Mouse (Mus musculus) frontal cortex, postnatal 10 days (tissue): ENCODE results near the gene Armh3.

Source experiments
- DNase-seq, 2 experiments: peaks; one replicate each; pipeline ENCODE4 v3.0.0; 2022; ENCODE audit warnings: low spot score in 2 of 2, mixed read lengths in 1 of 2

Armh3 gene

GRCm38 (mm10) chr19:45911236-45912025, 86.9 kb downstream of the Armh3 start:
- DNase-seq: no peak

GRCm38 (mm10) chr19:45908246-45908645, 90.0 kb downstream of the Armh3 start:
- no peak for DNase-seq

DNA sequence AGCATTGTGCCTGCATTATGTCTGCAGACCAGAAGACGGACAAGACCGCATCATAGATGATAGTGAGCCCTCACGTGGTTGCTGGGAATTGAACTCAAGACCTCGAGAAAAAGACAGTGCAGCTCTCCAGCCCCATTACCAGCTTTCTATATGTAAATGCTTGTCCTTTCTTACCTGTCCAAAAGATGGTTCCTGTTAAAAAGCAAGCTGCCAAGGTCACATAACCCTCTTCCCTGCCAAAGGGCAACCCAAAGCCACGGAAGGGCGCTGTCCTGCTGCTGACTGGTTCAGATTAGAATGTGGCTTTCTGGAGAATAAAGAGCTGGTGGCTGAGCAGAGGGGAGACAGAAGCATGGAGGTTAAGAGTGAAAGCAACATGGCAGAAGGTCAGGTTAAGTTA, 90.9 kb downstream of the Armh3 start:
- no peak for DNase-seq

GRCm38 (mm10) chr19:45903861-45904260, 94.4 kb downstream of the Armh3 start:
- DNase-seq: no peak

DNA sequence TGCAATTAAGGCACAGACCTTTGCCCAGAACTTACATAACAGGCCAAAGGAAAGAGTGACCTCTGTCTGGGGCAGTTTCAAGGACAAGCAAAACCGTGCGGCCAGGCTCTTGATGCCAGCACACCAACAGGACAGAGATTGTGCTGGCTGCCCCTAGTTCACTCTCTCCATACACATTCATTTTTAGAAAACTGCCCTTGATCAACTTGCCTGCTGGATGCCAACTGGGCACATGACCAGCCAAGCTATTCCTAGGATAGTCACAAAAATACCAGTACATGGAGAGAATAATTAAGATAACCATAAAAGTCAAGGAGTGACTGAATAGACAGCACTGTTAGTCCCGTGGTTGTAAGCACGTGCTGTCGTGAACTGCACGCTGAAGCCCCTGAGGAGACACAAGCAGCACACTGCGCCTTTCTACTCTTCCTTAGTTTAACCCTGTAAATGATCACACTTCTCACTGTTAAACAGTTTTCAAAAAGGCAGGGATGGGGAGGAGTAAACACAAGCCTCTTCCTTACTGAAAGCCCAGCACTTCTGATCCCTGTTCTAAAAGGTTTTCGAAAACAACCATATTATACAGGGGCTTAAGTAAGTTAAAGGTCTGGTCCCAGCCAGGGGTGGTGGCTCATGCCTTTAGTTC, 95.8 kb downstream of the Armh3 start:
- DNase-seq: no peak

- DNase-seq: no peak
Observed at GRCm38 (mm10) chr19:45900836-45901235, 97.5 kb downstream of the Armh3 start.

DNA sequence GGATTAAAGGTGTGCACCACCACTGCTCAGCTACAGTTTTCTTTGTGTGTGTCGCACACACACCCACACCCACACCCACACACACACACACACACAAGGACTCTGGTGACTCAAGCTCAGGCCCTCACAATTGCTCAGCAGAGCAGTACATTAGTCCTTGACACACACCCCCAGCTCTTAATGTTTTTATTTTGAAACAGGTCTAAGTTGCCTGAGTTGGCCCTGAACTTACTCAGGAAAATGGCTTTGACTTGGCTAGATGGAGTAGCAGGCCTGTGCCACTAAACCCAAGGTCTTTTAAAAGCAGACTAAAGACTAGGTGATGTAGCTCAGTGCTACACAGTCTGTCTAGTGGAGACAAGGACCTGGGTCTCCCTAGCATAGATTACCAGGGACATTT, 102.6 kb downstream of the Armh3 start:
- DNase-seq: no peak

DNA sequence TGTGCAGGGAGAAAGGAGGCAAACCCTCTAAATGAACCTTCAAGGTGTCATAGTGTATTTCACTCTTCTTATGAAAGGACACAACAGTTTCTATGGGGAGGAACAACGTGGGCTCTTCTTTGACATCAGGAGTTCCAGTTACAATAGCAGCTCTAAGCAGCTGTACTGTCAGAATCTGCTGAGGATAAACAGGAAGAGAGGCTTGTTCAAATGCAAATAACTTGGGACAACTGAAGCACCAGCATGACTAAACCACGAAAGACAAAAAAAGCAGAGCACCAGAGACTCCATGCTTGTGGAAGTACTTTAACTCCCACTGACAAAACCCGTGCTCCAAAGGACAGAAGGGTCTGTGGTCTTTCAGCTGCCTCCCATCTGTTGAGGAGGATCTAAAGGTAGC, 116.2 kb downstream of the Armh3 start:
- DNase-seq: no peak

- DNase-seq: no peak
Observed at GRCm38 (mm10) chr19:45873320-45873719, 125.0 kb downstream of the Armh3 start.

DNA sequence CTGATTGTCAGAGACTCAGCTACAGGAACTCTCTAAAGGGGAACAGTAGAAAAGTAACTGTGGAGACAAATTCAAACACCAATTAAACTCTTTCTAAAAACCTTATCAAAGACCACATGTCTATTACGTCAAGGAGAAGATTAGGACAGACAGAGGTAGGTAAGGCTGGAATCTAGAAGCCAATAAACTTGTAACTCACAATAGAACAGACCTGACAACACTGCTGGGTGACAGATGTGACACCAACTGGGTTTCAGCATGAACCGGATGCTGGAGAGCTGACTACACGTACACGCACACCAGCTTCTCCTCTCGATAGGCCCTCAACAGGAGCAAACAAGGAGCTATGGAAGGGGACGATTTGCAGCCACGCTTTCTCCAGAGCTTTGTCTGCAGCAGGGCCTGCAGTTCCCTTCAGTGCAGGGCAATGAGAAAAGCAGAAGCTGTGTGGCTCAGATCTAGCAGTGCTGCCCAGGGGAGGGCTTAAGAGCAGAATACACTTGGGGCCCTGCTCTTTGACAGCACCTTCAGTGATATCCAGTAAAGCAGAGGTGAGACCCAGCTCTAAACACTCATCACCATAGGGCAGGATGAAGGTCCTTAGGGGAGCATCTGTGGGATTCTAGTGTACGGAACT, 142.9 kb downstream of the Armh3 start:
- no peak for DNase-seq

DNA sequence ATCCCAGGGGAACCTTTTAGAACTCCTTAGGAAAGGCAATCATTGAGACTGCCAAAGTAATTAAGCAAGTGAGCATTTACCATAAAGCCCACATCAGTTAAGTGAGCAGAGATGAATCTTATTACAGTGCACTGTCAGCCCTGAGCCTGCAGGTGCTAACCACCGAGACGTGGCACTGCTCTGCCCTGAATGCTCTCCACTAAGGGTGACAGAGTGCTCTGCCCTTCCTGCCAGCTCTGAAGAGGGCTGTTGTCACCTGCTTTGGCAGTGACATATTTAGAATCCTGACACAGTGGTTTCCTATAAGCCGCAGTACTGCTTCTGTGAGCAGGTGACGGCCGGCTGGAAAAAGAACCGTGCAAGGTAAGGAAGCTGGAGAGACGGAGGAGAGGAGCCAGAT, 143.8 kb downstream of the Armh3 start:
- no peak for DNase-seq

DNA sequence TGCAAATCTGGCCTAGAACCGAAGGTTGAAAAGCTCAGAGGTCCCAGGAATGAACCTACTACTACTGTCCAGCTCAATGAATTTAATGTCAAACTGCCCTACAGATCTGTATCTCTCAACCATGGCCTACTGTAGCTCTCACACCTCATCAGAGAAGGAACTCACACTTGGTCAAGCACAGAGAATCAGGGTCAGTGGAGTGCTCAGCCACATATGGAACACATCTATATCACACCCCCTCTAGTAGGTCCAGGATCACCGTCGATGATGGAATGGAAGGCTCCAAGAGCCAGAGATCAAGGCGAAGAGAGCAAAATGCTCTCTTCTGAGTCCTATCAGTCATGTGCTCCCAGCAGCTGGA, 150.6 kb downstream of the Armh3 start:
- DNase-seq: no peak

- no peak for DNase-seq
Observed at GRCm38 (mm10) chr19:45847016-45847732, 151.1 kb downstream of the Armh3 start.

DNA sequence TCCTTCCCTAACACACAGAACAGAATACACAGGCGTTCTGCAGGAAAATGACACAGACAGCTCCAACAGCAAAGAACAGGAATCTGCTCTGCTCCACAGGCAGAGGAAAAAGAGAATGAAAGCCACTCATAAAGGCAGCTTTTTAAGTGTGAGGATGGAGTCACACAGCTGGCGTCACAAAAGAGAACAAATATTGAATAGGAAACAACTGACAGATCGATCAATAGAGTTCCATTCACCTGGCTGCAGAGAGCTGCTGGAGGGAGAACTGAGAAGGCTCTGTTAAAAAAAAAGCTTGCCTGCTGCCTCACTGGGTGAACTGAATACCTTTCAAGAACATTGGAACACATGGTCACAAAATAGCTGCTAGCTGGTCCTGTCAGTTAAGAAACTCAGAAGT, 154.1 kb downstream of the Armh3 start:
- no peak for DNase-seq

DNA sequence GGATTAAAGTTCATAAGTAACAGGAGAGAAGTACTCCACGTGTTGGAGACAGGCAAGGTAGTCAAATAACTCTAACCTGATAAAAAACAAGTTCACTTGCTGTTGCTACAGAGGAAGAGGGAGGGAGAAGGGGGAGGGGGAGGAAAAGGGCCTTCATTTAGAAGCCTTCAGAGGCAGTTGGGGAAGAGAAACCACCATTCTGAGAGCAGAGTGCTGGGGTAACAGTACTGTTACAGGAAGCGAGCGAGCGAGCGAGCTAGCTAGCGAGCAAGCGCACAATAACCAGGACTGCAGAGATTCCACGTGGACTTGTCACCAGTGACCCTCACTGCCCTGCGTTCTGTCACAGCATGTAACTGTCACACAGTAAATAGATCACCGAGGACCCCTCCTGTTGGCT, 154.9 kb downstream of the Armh3 start:
- DNase-seq: no peak

- no peak for DNase-seq
Observed at GRCm38 (mm10) chr19:45837050-45837994, 161.0 kb downstream of the Armh3 start.

DNA sequence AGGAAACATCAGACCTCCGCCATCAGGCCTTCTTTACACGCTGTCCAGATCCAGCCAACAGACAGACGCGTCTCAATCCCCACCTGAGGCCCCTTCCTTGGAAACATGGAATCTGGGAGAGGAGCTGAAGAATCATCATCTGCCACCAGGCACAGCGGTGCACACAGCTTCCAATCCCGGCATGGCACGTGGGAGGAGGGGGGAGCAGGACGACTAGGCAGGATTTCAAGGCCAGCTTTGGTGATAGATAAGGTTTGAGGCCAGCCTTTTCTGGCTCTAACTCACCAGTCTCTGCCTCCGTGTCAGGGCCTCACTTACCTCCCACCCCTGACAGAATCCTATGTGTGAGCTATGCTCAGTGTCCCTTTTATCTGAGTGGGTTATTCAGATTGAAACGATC, 162.8 kb downstream of the Armh3 start:
- DNase-seq: no peak

DNA sequence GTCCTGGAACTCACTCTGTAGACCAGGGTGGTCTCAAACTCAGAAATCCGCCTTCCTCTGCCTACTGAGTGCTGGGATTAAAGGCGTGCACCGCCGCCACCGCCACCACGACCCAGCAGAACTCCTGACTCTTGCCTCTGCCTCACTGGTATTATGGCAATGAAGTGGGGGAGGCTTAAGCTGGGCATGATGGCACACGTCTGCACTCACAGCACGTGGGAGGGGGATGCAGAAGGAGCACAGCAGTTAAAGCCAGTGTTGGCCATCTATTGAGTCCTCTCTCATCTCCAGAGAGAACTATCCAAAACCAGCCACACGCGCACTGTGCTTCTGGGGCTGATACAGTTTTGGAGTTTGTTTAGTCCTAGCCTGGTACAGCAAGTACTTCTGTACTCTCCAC, 164.6 kb downstream of the Armh3 start:
- DNase-seq: no peak

- DNase-seq: no peak
Observed at GRCm38 (mm10) chr19:45830679-45831078, 167.6 kb downstream of the Armh3 start.

- no peak for DNase-seq
Observed at GRCm38 (mm10) chr19:45827736-45828135, 170.6 kb downstream of the Armh3 start.

DNA sequence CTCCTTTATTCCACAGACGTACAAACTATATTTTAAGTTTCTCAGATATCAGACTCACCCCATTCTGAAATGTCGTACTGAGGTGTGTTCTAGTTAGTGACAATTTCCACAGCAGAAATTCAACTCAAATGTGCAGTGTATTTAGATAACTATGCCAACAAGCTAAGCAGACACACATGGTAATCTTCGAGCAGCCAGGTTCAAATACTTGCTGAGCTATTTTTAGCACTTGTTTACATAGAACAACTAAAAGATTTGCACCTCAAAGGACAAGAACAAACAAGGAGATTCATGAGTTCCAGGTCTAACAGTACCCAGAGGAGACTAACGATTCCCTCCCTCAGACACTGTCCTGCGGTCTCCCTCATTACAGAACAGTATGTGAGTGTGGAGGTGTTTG, 171.2 kb downstream of the Armh3 start:
- no peak for DNase-seq
